Mouse (Mus musculus) liver, embryonic 14.5 days (tissue): ENCODE results near the gene Plcb4. TPM values are rescaled to one million over a fixed set of nuclear protein-coding genes. Genes with fewer than 3 reads are reported as not detected.

Experiments used
- ATAC-seq: fragments of 200-750 bp; cut with Nextera tagmentation; 2 replicates; pipeline ENCODE4 v1.8.0; 2017; ENCODE audit warnings: moderate number of reproducible peaks, mild to moderate bottlenecking, moderate library complexity; ENCODE audit not compliant: insufficient read depth
- DNase-seq, 3 experiments: peaks; one replicate each; pipeline ENCODE4 v3.0.0-alpha.2; 2012 to 2013; ENCODE audit warnings: low read depth in 3 of 3, low spot score in 3 of 3
- H3K27ac ChIP-seq: fragments of 300-500 bp; sonication (generic); 2 replicates; pipeline ENCODE4 v1.5.1; 2014; ENCODE audit warnings: moderate library complexity, mild to moderate bottlenecking, control low read depth, inconsistent platforms
- H3K27me3 ChIP-seq: fragments of 300-500 bp; sonication (generic); 2 replicates; pipeline ENCODE4 v1.6.1; 2014; ENCODE audit warnings: mild to moderate bottlenecking, low read length, moderate library complexity; ENCODE audit not compliant: control insufficient read depth, insufficient read depth
- H3K36me3 ChIP-seq: fragments of 300-500 bp; sonication (generic); replicated peaks from 2 replicates; pipeline ENCODE4 v1.6.1; 2014; ENCODE audit warnings: low read depth; ENCODE audit not compliant: control insufficient read depth, insufficient read depth
- H3K4me1 ChIP-seq, 2 experiments: fragments of 200-500 bp in 1 of 2; fragments of 300-500 bp in 1 of 2; sonication (generic) in 1 of 2; replicated peaks; 2 replicates each; pipeline ENCODE4 v1.6.1; 2012 to 2014; ENCODE audit warnings: antibody characterized with exemption in 1 of 2, inconsistent platforms in 1 of 2, low read length in 1 of 2; ENCODE audit not compliant: control insufficient read depth in 2 of 2, insufficient read depth in 2 of 2
- H3K4me2 ChIP-seq: fragments of 300-500 bp; sonication (generic); 2 replicates; pipeline ENCODE4 v1.6.1; 2014; ENCODE audit warnings: low read depth, mild to moderate bottlenecking, control low read depth, moderate library complexity
- H3K4me3 ChIP-seq, 2 experiments: fragments of 200-500 bp in 1 of 2; fragments of 300-500 bp in 1 of 2; sonication (generic) in 1 of 2; 2 replicates each; pipeline ENCODE4 v1.5.1; 2012 to 2014; ENCODE audit warnings: low read depth in 2 of 2, low read length in 2 of 2, mild to moderate bottlenecking in 2 of 2, control low read depth in 1 of 2, inconsistent platforms in 1 of 2, moderate library complexity in 1 of 2; ENCODE audit not compliant: insufficient read depth in 1 of 2
- H3K9ac ChIP-seq: fragments of 300-500 bp; sonication (generic); replicated peaks from 2 replicates; pipeline ENCODE4 v1.6.1; 2014; ENCODE audit warnings: mild to moderate bottlenecking, control low read depth, moderate library complexity
- H3K9me3 ChIP-seq: fragments of 300-500 bp; sonication (generic); 2 replicates; pipeline ENCODE4 v1.6.1; 2016; ENCODE audit warnings: low read length, mixed read lengths; ENCODE audit not compliant: control insufficient read depth
- CTCF ChIP-seq: IDR thresholded peaks from 2 replicates; pipeline ENCODE4 v1.5.1; 2016; ENCODE audit warnings: antibody characterized with exemption, low read depth, control low read depth
- EP300 ChIP-seq: IDR thresholded peaks from 2 replicates; pipeline ENCODE4 v1.6.1; 2016; ENCODE audit warnings: antibody characterized with exemption, low read depth
- WGBS: fragments of 180-500 bp; shearing (Covaris S2); extraction: QIAGEN DNeasy Blood & Tissue Kit; methylation state at CpG from one replicate; pipeline ENCODE4 v1.1.7; 2014; ENCODE audit not compliant: insufficient replicate concordance; 5-methylcytosine and 5-hydroxymethylcytosine counted together
- polyA plus RNA-seq, 2 experiments: library from polyadenylated mRNA; depleted of rRNA in 1 of 2; stranded (reverse) in 1 of 2; unstranded in 1 of 2; fragments of >200 nt; fragmentation: Nextera tagmentation in 1 of 2; extraction: Ambion mirVana in 1 of 2; gene quantifications; 2 replicates each; pipeline versions ENCODE4 v1.2.1 to v1.2.3; 2012 to 2014

Gene Plcb4
- polyA plus RNA-seq, 2 experiments: 1.9 to 2.3 TPM

GRCm38 (mm10) chr2:135873761-135874160 lies 214.9 kb downstream of the Plcb4 start:
- WGBS: 36% methylated on average over 2 of the region's 2 CpGs
- no peaks in the 10 kb centered on the region for H3K27me3 ChIP-seq
- no peak for TF ChIP-seq CTCF
- no peak for TF ChIP-seq EP300
- no peak overlapping the region for H3K4me3 ChIP-seq
- H3K27ac ChIP-seq: no peak overlapping the region
- no peak overlapping the region for H3K9ac ChIP-seq
- ATAC-seq: no peak
- H3K4me1 ChIP-seq: no peaks in the 10 kb centered on the region
- H3K9me3 ChIP-seq: no peaks in the 10 kb centered on the region
- no peaks in the 10 kb centered on the region for H3K36me3 ChIP-seq
- H3K4me2 ChIP-seq: no peak overlapping the region
- DNase-seq: no peak

- Histone ChIP-seq H3K4me3 (no peak overlapping the region), H3K9ac (no peak overlapping the region), H3K4me2 (no peak overlapping the region), H3K27me3 (no peaks in the 10 kb centered on the region), H3K36me3 (no peaks in the 10 kb centered on the region), H3K27ac (no peak overlapping the region), H3K9me3 (no peaks in the 10 kb centered on the region), H3K4me1 (peaks cover 0 to 4% of the 10 kb centered on the region in 2 experiments; a peak in 2 of 4 replicates)
- DNase-seq: no peak
- TF ChIP-seq CTCF (no peak), EP300 (no peak)
- 73% methylated on average over 6 of the region's 6 CpGs for WGBS
- no peak for ATAC-seq
Measured at GRCm38 (mm10) chr2:135875549-135875948, 216.7 kb downstream of the Plcb4 start.

GRCm38 (mm10) chr2:135879356-135879755 lies 220.5 kb downstream of the Plcb4 start:
- no peak for ATAC-seq
- TF ChIP-seq CTCF (no peak), EP300 (no peak)

GRCm38 (mm10) chr2:135880269-135880760 lies 221.5 kb downstream of the Plcb4 start:
- Histone ChIP-seq H3K27me3 (no peaks in the 10 kb centered on the region), H3K4me2 (no peak overlapping the region), H3K4me3 (no peak overlapping the region), H3K27ac (no peak overlapping the region), H3K9me3 (no peaks in the 10 kb centered on the region), H3K36me3 (no peaks in the 10 kb centered on the region), H3K4me1 (peaks cover 0 to 4% of the 10 kb centered on the region in 2 experiments; a peak in 2 of 4 replicates), H3K9ac (no peak overlapping the region)
- peak; percentile 65; the same call in 1 of the 2 replicates for ATAC-seq
- TF ChIP-seq EP300: no peak; the same call in 1 of the 2 replicates
- no peak for TF ChIP-seq CTCF
- WGBS: 38% methylated on average over 6 of the region's 6 CpGs
- DNase-seq: no peak

More at GRCm38 (mm10) chr2:135879356-135879755, 220.5 kb downstream of the Plcb4 start:
- DNase-seq: no peak
- no peaks in the 10 kb centered on the region for H3K27me3 ChIP-seq
- H3K4me2 ChIP-seq: no peak overlapping the region
- H3K9me3 ChIP-seq: no peaks in the 10 kb centered on the region
- WGBS: 55% methylated on average over 7 of the region's 7 CpGs
- H3K27ac ChIP-seq: no peak overlapping the region
- H3K4me3 ChIP-seq: no peak overlapping the region
- H3K36me3 ChIP-seq: no peaks in the 10 kb centered on the region
- no peak overlapping the region for H3K9ac ChIP-seq
- H3K4me1 ChIP-seq: peaks cover 0 to 4% of the 10 kb centered on the region in 2 experiments; a peak in 2 of 4 replicates

- Histone ChIP-seq H3K9ac (no peak overlapping the region), H3K27me3 (no peaks in the 10 kb centered on the region), H3K36me3 (no peaks in the 10 kb centered on the region), H3K27ac (no peak overlapping the region), H3K4me1 (peaks cover 0 to 16% of the 10 kb centered on the region in 2 experiments; a peak in 2 of 4 replicates), H3K9me3 (no peaks in the 10 kb centered on the region), H3K4me3 (no peak overlapping the region), H3K4me2 (no peak overlapping the region)
- no peak for DNase-seq
- 61% methylated on average over 4 of the region's 4 CpGs for WGBS
- no peak for ATAC-seq
- no peak for TF ChIP-seq EP300
- no peak for TF ChIP-seq CTCF
Measured at GRCm38 (mm10) chr2:135883359-135883758, 224.5 kb downstream of the Plcb4 start.
